Mouse (Mus musculus): ENCODE data around the gene Uchl4.
"Not testable (repeated sequence)": the region's sequence is repeated elsewhere in the genome, so short reads cannot be mapped to it uniquely, and the experiment has no call there.

Uchl4 gene

GRCm38 (mm10) chr9:64264813-64265212, 29.8 kb downstream of the Uchl4 start:
- in situ Hi-C loops (cut with MboI; ENCODE audit: low pct_unique_long_range_greater_than_20kb in 1 of 2, low sequenced_read_pairs in 2 of 2, unreplicated experiment in 1 of 2), result no loop called here

- in situ Hi-C loops (cut with MboI; ENCODE audit: low pct_unique_long_range_greater_than_20kb in 1 of 2, low sequenced_read_pairs in 2 of 2, unreplicated experiment in 1 of 2), result no loop called here
Observed at GRCm38 (mm10) chr9:64267231-64267630, 32.2 kb downstream of the Uchl4 start.

GRCm38 (mm10) chr9:64268196-64268595, 33.2 kb downstream of the Uchl4 start:
- in situ Hi-C loops (cut with MboI; ENCODE audit: low pct_unique_long_range_greater_than_20kb in 1 of 2, low sequenced_read_pairs in 2 of 2, unreplicated experiment in 1 of 2), result no loop called here

- in situ Hi-C loops (cut with MboI; ENCODE audit: low pct_unique_long_range_greater_than_20kb in 1 of 2, low sequenced_read_pairs in 2 of 2, unreplicated experiment in 1 of 2), result not testable (repeated sequence)
Observed at GRCm38 (mm10) chr9:64268836-64269235, 33.8 kb downstream of the Uchl4 start.

- in situ Hi-C loops (cut with MboI; ENCODE audit: low pct_unique_long_range_greater_than_20kb in 1 of 2, low sequenced_read_pairs in 2 of 2, unreplicated experiment in 1 of 2), result no loop called here
Observed at GRCm38 (mm10) chr9:64271249-64271648, 36.2 kb downstream of the Uchl4 start.

- in situ Hi-C loops (cut with MboI; ENCODE audit: low pct_unique_long_range_greater_than_20kb in 1 of 2, low sequenced_read_pairs in 2 of 2, unreplicated experiment in 1 of 2), result no loop called here
Observed at GRCm38 (mm10) chr9:64272611-64273010, 37.6 kb downstream of the Uchl4 start.

GRCm38 (mm10) chr9:64273757-64274156, 38.8 kb downstream of the Uchl4 start:
- in situ Hi-C loops (cut with MboI; ENCODE audit: low pct_unique_long_range_greater_than_20kb in 1 of 2, low sequenced_read_pairs in 2 of 2, unreplicated experiment in 1 of 2), result no loop called here

- in situ Hi-C loops (cut with MboI; ENCODE audit: low pct_unique_long_range_greater_than_20kb in 1 of 2, low sequenced_read_pairs in 2 of 2, unreplicated experiment in 1 of 2), result no loop called here
Observed at GRCm38 (mm10) chr9:64274291-64274690, 39.3 kb downstream of the Uchl4 start.

- in situ Hi-C loops (cut with MboI; ENCODE audit: low pct_unique_long_range_greater_than_20kb in 1 of 2, low sequenced_read_pairs in 2 of 2, unreplicated experiment in 1 of 2), result loop anchor here in 1 of 2 experiments (5.0 to 25.0 kb wide), 2 partner anchors 153 to 363 kb away; no protein-coding TSS in a partner anchor
Observed at GRCm38 (mm10) chr9:64274919-64275318, 39.9 kb downstream of the Uchl4 start.

- in situ Hi-C loops (cut with MboI; ENCODE audit: low pct_unique_long_range_greater_than_20kb in 1 of 2, low sequenced_read_pairs in 2 of 2, unreplicated experiment in 1 of 2), result loop anchor here in 1 of 2 experiments (5.0 to 25.0 kb wide), 2 partner anchors 155 to 365 kb away; no protein-coding TSS in a partner anchor
Observed at GRCm38 (mm10) chr9:64277706-64278105, 42.7 kb downstream of the Uchl4 start.

- in situ Hi-C loops (cut with MboI; ENCODE audit: low pct_unique_long_range_greater_than_20kb in 1 of 2, low sequenced_read_pairs in 2 of 2, unreplicated experiment in 1 of 2), result loop anchor here in 1 of 2 experiments (5.0 to 25.0 kb wide), 2 partner anchors 156 to 366 kb away; no protein-coding TSS in a partner anchor
Observed at GRCm38 (mm10) chr9:64278665-64279310, 43.8 kb downstream of the Uchl4 start.

- in situ Hi-C loops (cut with MboI; ENCODE audit: low pct_unique_long_range_greater_than_20kb in 1 of 2, low sequenced_read_pairs in 2 of 2, unreplicated experiment in 1 of 2), result loop anchor here (5.0 to 25.0 kb wide), 2 partner anchors 109 to 369 kb away; partner anchors contain the start of genes Rpl4 (in 1 of the 2) and Zwilch (in 1 of the 2)
Observed at GRCm38 (mm10) chr9:64281105-64281780, 46.2 kb downstream of the Uchl4 start, which contains the start of gene Tipin. Gene Tipin (plus strand): TSS chr9:64281581.

- in situ Hi-C loops (cut with MboI; ENCODE audit: low pct_unique_long_range_greater_than_20kb in 1 of 2, low sequenced_read_pairs in 2 of 2, unreplicated experiment in 1 of 2), result loop anchor here (5.0 to 25.0 kb wide), 2 partner anchors 109 to 369 kb away; partner anchors contain the start of genes Rpl4 (in 1 of the 2) and Zwilch (in 1 of the 2)
Observed at GRCm38 (mm10) chr9:64281781-64282178, 46.8 kb downstream of the Uchl4 start.

- in situ Hi-C loops (cut with MboI; ENCODE audit: low pct_unique_long_range_greater_than_20kb in 1 of 2, low sequenced_read_pairs in 2 of 2, unreplicated experiment in 1 of 2), result loop anchor here (5.0 to 25.0 kb wide), 2 partner anchors 110 to 370 kb away; partner anchors contain the start of genes Rpl4 (in 1 of the 2) and Zwilch (in 1 of the 2)
Observed at GRCm38 (mm10) chr9:64282404-64282987, 47.5 kb downstream of the Uchl4 start.
